Mouse (Mus musculus): ENCODE measurements around the gene Gm14569.

The Gm14569 gene

GRCm38 (mm10) chrX:36491730-36492129 is at the start of gene Gm14569:
Gene Gm14569 (minus strand): TSS chrX:36491830.
- no peak for DNase-seq (ENCODE audit: low read depth, low spot score)

GRCm38 (mm10) chrX:36534514-36534913 is 42.9 kb upstream of the Gm14569 start:
- peak; percentile 66 for DNase-seq (ENCODE audit: low read depth, low spot score)

- no peak for DNase-seq (ENCODE audit: low read depth, low spot score)
Measured at GRCm38 (mm10) chrX:36533744-36534143, 42.1 kb upstream of the Gm14569 start.

- DNase-seq (ENCODE audit: low read depth, low spot score), result no peak
Measured at GRCm38 (mm10) chrX:36530251-36530650, 38.6 kb upstream of the Gm14569 start.

GRCm38 (mm10) chrX:36523729-36524128 is 32.1 kb upstream of the Gm14569 start:
- DNase-seq (ENCODE audit: low read depth, low spot score), result no peak

GRCm38 (mm10) chrX:36513726-36514125 is 22.1 kb upstream of the Gm14569 start:
- DNase-seq (ENCODE audit: low read depth, low spot score), result no peak

GRCm38 (mm10) chrX:36513231-36513630 is 21.6 kb upstream of the Gm14569 start:
- DNase-seq (ENCODE audit: low read depth, low spot score), result no peak

GRCm38 (mm10) chrX:36506863-36507262 is 15.2 kb upstream of the Gm14569 start:
- peak; percentile 25 for DNase-seq (ENCODE audit: low read depth, low spot score)

- peak; percentile 61 for DNase-seq (ENCODE audit: low read depth, low spot score)
Measured at GRCm38 (mm10) chrX:36489506-36489905, 2.1 kb downstream of the Gm14569 start.

- DNase-seq (ENCODE audit: low read depth, low spot score), result peak; percentile 40
Measured at GRCm38 (mm10) chrX:36487996-36488395, 3.6 kb downstream of the Gm14569 start.

GRCm38 (mm10) chrX:36474873-36475272 is 16.8 kb downstream of the Gm14569 start:
- DNase-seq (ENCODE audit: low read depth, low spot score), result peak; percentile 55

GRCm38 (mm10) chrX:36474103-36474751 is 17.4 kb downstream of the Gm14569 start:
- DNase-seq (ENCODE audit: low read depth, low spot score), result peak; percentile 70

GRCm38 (mm10) chrX:36456031-36456430 is 35.6 kb downstream of the Gm14569 start:
- DNase-seq (ENCODE audit: low read depth, low spot score), result peak; percentile 67

GRCm38 (mm10) chrX:36437932-36438331 is 53.7 kb downstream of the Gm14569 start:
- no peak for DNase-seq (ENCODE audit: low read depth, low spot score)

GRCm38 (mm10) chrX:36434993-36435392 is 56.6 kb downstream of the Gm14569 start:
- DNase-seq (ENCODE audit: low read depth, low spot score), result peak; percentile 8

- no peak for DNase-seq (ENCODE audit: low read depth, low spot score)
Measured at GRCm38 (mm10) chrX:36419153-36419552, 72.5 kb downstream of the Gm14569 start.

- peak; percentile 49 for DNase-seq (ENCODE audit: low read depth, low spot score)
Measured at GRCm38 (mm10) chrX:36402316-36402715, 89.3 kb downstream of the Gm14569 start.

GRCm38 (mm10) chrX:36400980-36401379 is 90.7 kb downstream of the Gm14569 start, which contains the start of gene Gm6268:
Gene Gm6268 (plus strand): TSS chrX:36401280.
- DNase-seq (ENCODE audit: low read depth, low spot score), result no peak

GRCm38 (mm10) chrX:36393279-36393678 is 98.4 kb downstream of the Gm14569 start:
- DNase-seq (ENCODE audit: low read depth, low spot score), result peak; percentile 28

- DNase-seq (ENCODE audit: low read depth, low spot score), result no peak
Measured at GRCm38 (mm10) chrX:36392672-36393071, 99.0 kb downstream of the Gm14569 start.

- DNase-seq (ENCODE audit: low read depth, low spot score), result no peak
Measured at GRCm38 (mm10) chrX:36390503-36390902, 101.1 kb downstream of the Gm14569 start.

GRCm38 (mm10) chrX:36389971-36390370 is 101.7 kb downstream of the Gm14569 start:
- DNase-seq (ENCODE audit: low read depth, low spot score), result no peak

- DNase-seq (ENCODE audit: low read depth, low spot score), result no peak
Measured at GRCm38 (mm10) chrX:36385340-36385739, 106.3 kb downstream of the Gm14569 start.
